Comparison of ENCODE assay signal across 15 mouse cellular contexts in genomic region chr3:30550218-30550617, GRCm38 (mm10). TPM values are rescaled to one million over a fixed set of nuclear protein-coding genes. Genes with fewer than 3 reads are reported as not detected.
DNase-seq lines count a peak whose midpoint lies in the region; ATAC-seq and TF ChIP-seq lines count a peak whose summit lies in the region.
"Had no signal": no experiment of that assay in that cellular context is flagged by ENCODE, and none has a peak within 500 bp of the region (broad histone marks: within the 10 kb centered on the region; RNA-seq: fewer than 3 reads in every experiment).

No protein-coding gene starts in this region.

- H3K4me1 ChIP-seq in kidney, embryonic 14.5 days (ENCODE audit: control insufficient read depth, insufficient read depth, low read length), result peaks cover 6% of the 10 kb centered on the region; the same call in 1 of the 2 replicates
- no peaks in the 10 kb centered on the region for H3K4me1 ChIP-seq in stomach, postnatal 0 days (replicated peaks; ENCODE audit: control insufficient read depth, insufficient read depth)
- H3K4me1 ChIP-seq: midbrain, embryonic 12.5 days had no signal

- no peak overlapping the region for H3K4me3 ChIP-seq in kidney, embryonic 14.5 days (ENCODE audit: low read length)
- no peak overlapping the region for H3K4me3 ChIP-seq in stomach, postnatal 0 days (ENCODE audit: low read depth, low read length)
- H3K4me3 ChIP-seq: embryonic facial prominence, embryonic 15.5 days; limb, embryonic 12.5 days; midbrain, embryonic 12.5 days had no signal

- H3K9ac ChIP-seq in kidney, embryonic 14.5 days (ENCODE audit: low read depth, low read length), result no peak overlapping the region
- H3K9ac ChIP-seq in stomach, postnatal 0 days (ENCODE audit: low read length), result no peak overlapping the region
- H3K9ac ChIP-seq: embryonic facial prominence, embryonic 15.5 days; limb, embryonic 12.5 days; midbrain, embryonic 12.5 days had no signal

- TF ChIP-seq EP300 in stomach, postnatal 0 days (optimal IDR thresholded peaks at IDR 0.05), result no peak

- H3K9me3 ChIP-seq in kidney, embryonic 14.5 days (ENCODE audit: control insufficient read depth, low read length), result no peaks in the 10 kb centered on the region
- no peaks in the 10 kb centered on the region for H3K9me3 ChIP-seq in stomach, postnatal 0 days (ENCODE audit: control insufficient read depth, low read length)
- H3K9me3 ChIP-seq: embryonic facial prominence, embryonic 15.5 days; limb, embryonic 12.5 days; midbrain, embryonic 12.5 days had no signal

- no peaks in the 10 kb centered on the region for H3K36me3 ChIP-seq in kidney, embryonic 14.5 days (ENCODE audit: control insufficient read depth, insufficient read depth, low read length)
- no peaks in the 10 kb centered on the region for H3K36me3 ChIP-seq in stomach, postnatal 0 days (ENCODE audit: control insufficient read depth, insufficient read depth, low read length)
- H3K36me3 ChIP-seq: embryonic facial prominence, embryonic 15.5 days; limb, embryonic 12.5 days; midbrain, embryonic 12.5 days had no signal

- peak; percentile 50 for TF ChIP-seq CTCF in stomach, postnatal 0 days (IDR thresholded peaks at IDR 0.05; ENCODE audit: low read depth)

- ATAC-seq in kidney, embryonic 14.5 days (ENCODE audit: low FRiP score, low TSS enrichment), result no peak
- ATAC-seq in stomach, postnatal 0 days (ENCODE audit: low FRiP score, low TSS enrichment), result no peak

- WGBS in kidney, embryonic 14.5 days, result 77% methylated on average over 2 of the region's 2 CpGs
- 64% methylated on average over 2 of the region's 2 CpGs for WGBS in stomach, postnatal 0 days

- no peak overlapping the region for H3K4me2 ChIP-seq in kidney, embryonic 14.5 days (replicated peaks; ENCODE audit: low read depth, low read length)
- H3K4me2 ChIP-seq in stomach, postnatal 0 days (replicated peaks; ENCODE audit: low read depth), result no peak overlapping the region
- H3K4me2 ChIP-seq: embryonic facial prominence, embryonic 15.5 days; limb, embryonic 12.5 days; midbrain, embryonic 12.5 days had no signal

- H3K27ac ChIP-seq in kidney, embryonic 14.5 days (ENCODE audit: low read depth, low read length), result no peak overlapping the region
- H3K27ac ChIP-seq in stomach, postnatal 0 days (replicated peaks), result no peak overlapping the region
- H3K27ac ChIP-seq: embryonic facial prominence, embryonic 15.5 days; limb, embryonic 12.5 days; midbrain, embryonic 12.5 days had no signal

- H3K27me3 ChIP-seq in kidney, embryonic 14.5 days (ENCODE audit: control insufficient read depth, insufficient read depth, low read length), result no peaks in the 10 kb centered on the region
- H3K27me3 ChIP-seq in stomach, postnatal 0 days (ENCODE audit: control insufficient read depth, insufficient read depth, low read length), result no peaks in the 10 kb centered on the region
- H3K27me3 ChIP-seq: embryonic facial prominence, embryonic 15.5 days; limb, embryonic 12.5 days had no signal

- peak; percentile 11 to 21 for DNase-seq in cerebellum, postnatal 10 days
- no peak for DNase-seq in cerebellum, adult 18-20 months
- peak; percentile 10 for DNase-seq in kidney, adult 9 months
- peak; percentile 11 for DNase-seq in retina, embryonic 14.5 days (ENCODE audit: low spot score)
- DNase-seq in retina, postnatal 1 day, result no peak
- no peak for DNase-seq in stomach, postnatal 0 days (ENCODE audit: low spot score)
- no peak for DNase-seq in yolk sac, embryonic 10.5 days (ENCODE audit: low spot score)
- DNase-seq: B cell, adult 2 months; thymus, postnatal 36 days had no signal

RNA-seq across cellular contexts. Expression of gene Mecom, which starts 2.4 kb away (rescaled TPM):
- polyA plus RNA-seq in kidney, embryonic 14.5 days (2014; fragmentation: Nextera tagmentation; extraction: Ambion mirVana), result 50.8 and 89.3 TPM in 2 replicates
- 25.7 and 27.9 TPM in 2 replicates for polyA plus RNA-seq in stomach, postnatal 0 days (2015; fragmentation: Nextera tagmentation; extraction: Ambion mirVana)

RNA-seq across cellular contexts. Expression of gene Actrt3, which starts 49.5 kb away (rescaled TPM):
- polyA plus RNA-seq in kidney, embryonic 14.5 days (2014; fragmentation: Nextera tagmentation; extraction: Ambion mirVana), result not detected in 2 replicates
- polyA plus RNA-seq in stomach, postnatal 0 days (2015; fragmentation: Nextera tagmentation; extraction: Ambion mirVana), result not detected in 2 replicates
- polyA plus RNA-seq: embryonic facial prominence, embryonic 15.5 days; heart, embryonic 16.5 days; midbrain, embryonic 12.5 days; spleen, adult 2 months had no signal

RNA-seq across cellular contexts. Expression of gene Mynn, which starts 51.6 kb away (rescaled TPM):
- polyA plus RNA-seq in kidney, embryonic 14.5 days (2014; fragmentation: Nextera tagmentation; extraction: Ambion mirVana), result 27.2 and 38.1 TPM in 2 replicates
- polyA plus RNA-seq in stomach, postnatal 0 days (2015; fragmentation: Nextera tagmentation; extraction: Ambion mirVana), result 11.2 and 12.0 TPM in 2 replicates

Comparison
In these comparisons a context has a peak if more than half of its experiments do, and no peak if none do; other contexts are left out.
1. DNase-seq: peak in cerebellum, postnatal 10 days (2 of 2), kidney, adult 9 months (single experiment) and retina, embryonic 14.5 days (single experiment); none in cerebellum, adult 18-20 months (0 of 2), retina, postnatal 1 day (single experiment), stomach, postnatal 0 days (single experiment) and yolk sac, embryonic 10.5 days (single experiment).